Mouse (Mus musculus): ENCODE results near the gene Trak1. TPM values are rescaled to one million over a fixed set of nuclear protein-coding genes. Genes with fewer than 3 reads are reported as not detected.

The Trak1 gene
- total and polyA plus RNA-seq, 3 experiments = 8.2 to 28.6 (median 18.1) TPM

DNA sequence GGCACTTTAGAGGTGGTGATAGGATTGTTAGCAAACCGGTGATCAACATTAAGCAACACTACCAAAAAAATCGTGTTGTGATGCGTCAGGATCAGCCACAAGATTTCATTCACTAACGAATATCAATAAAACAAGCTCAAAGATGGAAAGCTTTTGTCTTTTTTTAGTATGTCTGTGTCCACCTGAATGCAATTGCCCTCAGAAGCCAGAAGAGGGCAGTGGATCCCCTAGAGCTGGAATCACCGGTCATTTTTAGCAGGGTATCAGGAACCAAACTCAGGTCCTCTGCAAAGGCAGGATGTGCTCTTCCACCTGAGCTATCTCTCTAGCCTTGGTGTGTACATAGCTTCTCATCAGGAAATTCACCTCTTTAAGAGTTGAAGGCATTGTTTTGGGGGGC is 177.5 kb downstream of the Trak1 start:
- peak; percentile 20 for DNase-seq (ENCODE audit: extremely low read depth)
- in situ Hi-C loops (cut with MboI; ENCODE audit: low pct_ligation_motif_present, low pct_unique_long_range_greater_than_20kb, low sequenced_read_pairs) (loop anchor here (5.0 to 25.0 kb wide), 4 partner anchors 198 to 513 kb away; partner anchors contain the start of genes Ccdc13 and Pomgnt2), dilution Hi-C loops (cut with MboI; ENCODE audit: extremely low pct_ligation_motif_present, extremely low pct_unique_long_range_greater_than_20kb, low sequenced_read_pairs) (no loop called here)
- Histone ChIP-seq H3K36me3 (replicated peaks in 1 of 2; ENCODE audit: control insufficient read depth in 1 of 2, insufficient read depth in 1 of 2, low read length in 1 of 2) (peaks cover 20 to 45% of the 10 kb centered on the region in 2 experiments), H3K4me1 (ENCODE audit: control insufficient read depth in 1 of 2, insufficient read depth in 2 of 2) (peaks cover 0 to 3% of the 10 kb centered on the region in 2 experiments; a peak in 1 of 4 replicates), H3K79me2 (replicated peaks; ENCODE audit: control insufficient read depth, extremely low read depth, insufficient read depth, poor library complexity, severe bottlenecking) (no peaks in the 10 kb centered on the region), H3K9ac (ENCODE audit: insufficient read depth, low read depth) (no peak overlapping the region), H3K27ac (ENCODE audit: insufficient read depth, low read depth) (no peak overlapping the region), H3K4me3 (replicated peaks in 1 of 3; ENCODE audit: low read depth in 2 of 3, low read length in 2 of 3, poor library complexity in 1 of 3) (no peak overlapping the region), H3K27me3 (replicated peaks) (no peaks in the 10 kb centered on the region), H3K4me2 (ENCODE audit: insufficient read depth, low read depth, poor library complexity, severe bottlenecking) (no peak overlapping the region), H3K9me3 (replicated peaks; ENCODE audit: low read length) (no peaks in the 10 kb centered on the region)
- peak; percentile 16 for TF ChIP-seq RAD21 (IDR thresholded peaks at IDR 0.05; ENCODE audit: low read depth, low read length)
- TF ChIP-seq GABPA (IDR thresholded peaks at IDR 0.05; ENCODE audit: insufficient replicate concordance, low read depth, low read length) = no peak
- TF ChIP-seq ZC3H11A (IDR thresholded peaks at IDR 0.05; ENCODE audit: low read depth, low read length) = no peak
- no peak for TF ChIP-seq KAT2A (IDR thresholded peaks at IDR 0.05; ENCODE audit: insufficient replicate concordance, low read length)
- peak in 1 of 2 experiments; percentile 42; a peak in 3 of 4 replicates for TF ChIP-seq CTCF (conservative IDR thresholded peaks at IDR 0.05 in 1 of 2, IDR thresholded peaks at IDR 0.05 in 1 of 2; ENCODE audit: low read depth in 2 of 2, low read length in 2 of 2)
- no peak for TF ChIP-seq JUND (conservative IDR thresholded peaks at IDR 0.05; ENCODE audit: low read depth, low read length)
- no peak for TF ChIP-seq NRF1 (IDR thresholded peaks at IDR 0.05; ENCODE audit: low read depth, low read length)
- no peak for TF ChIP-seq TCF12 (IDR thresholded peaks at IDR 0.05; ENCODE audit: low read depth, low read length)

DNA sequence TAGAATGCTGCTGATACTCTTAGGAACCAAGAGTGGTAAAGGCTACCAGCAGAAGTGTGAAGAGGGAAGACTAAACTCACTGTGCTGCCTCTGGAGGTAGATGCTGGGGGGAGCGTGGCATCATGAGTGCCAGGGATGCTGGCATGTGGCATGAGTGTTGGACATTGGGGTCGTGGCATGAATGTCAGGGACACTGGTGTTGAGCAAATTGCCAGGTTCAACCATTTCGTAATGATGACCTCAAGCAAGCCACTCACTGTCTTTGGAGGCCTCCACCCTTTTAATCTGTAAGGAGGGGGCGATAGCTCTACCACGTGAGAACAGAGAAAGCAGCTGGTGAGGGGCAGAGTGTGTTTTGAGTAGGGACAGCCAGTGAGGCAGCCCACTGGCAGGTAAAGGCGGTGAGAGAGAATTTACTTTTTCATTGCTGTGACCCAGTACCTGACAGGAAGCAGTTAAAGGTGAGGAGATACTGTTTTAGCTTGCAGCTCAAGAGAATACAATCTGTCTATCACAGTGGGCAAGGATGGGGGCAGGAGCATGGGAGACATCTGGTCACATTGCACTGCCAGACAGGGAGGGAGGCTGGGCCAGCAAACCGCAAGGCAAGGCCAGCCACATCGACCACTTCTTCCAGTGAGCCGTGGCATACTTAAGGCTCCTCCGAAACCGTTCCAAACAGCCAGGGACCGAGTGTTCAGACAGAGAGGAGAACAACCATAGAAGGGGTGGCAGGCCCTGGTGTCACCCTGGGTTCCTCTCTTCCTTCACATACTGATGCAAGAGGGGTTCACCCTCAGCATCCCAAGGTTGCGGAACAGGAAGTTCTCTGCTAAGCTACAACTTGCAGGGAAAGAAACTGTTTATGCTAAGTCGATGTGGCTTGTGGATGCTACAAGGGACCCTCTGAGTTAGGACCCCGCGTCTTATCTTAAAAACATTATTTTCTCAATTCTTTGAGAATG is 178.5 kb downstream of the Trak1 start:
- dilution Hi-C loops (cut with MboI; ENCODE audit: extremely low pct_ligation_motif_present, extremely low pct_unique_long_range_greater_than_20kb, low sequenced_read_pairs) = no loop called here
- Histone ChIP-seq H3K9me3 (replicated peaks; ENCODE audit: low read length) (no peaks in the 10 kb centered on the region), H3K9ac (ENCODE audit: insufficient read depth, low read depth) (no peak overlapping the region), H3K36me3 (replicated peaks in 1 of 2; ENCODE audit: control insufficient read depth in 1 of 2, insufficient read depth in 1 of 2, low read length in 1 of 2) (peaks cover 20 to 37% of the 10 kb centered on the region in 2 experiments), H3K27me3 (replicated peaks) (no peaks in the 10 kb centered on the region), H3K4me1 (ENCODE audit: control insufficient read depth in 1 of 2, insufficient read depth in 2 of 2) (peaks cover 0 to 3% of the 10 kb centered on the region in 2 experiments; a peak in 1 of 4 replicates), H3K27ac (ENCODE audit: insufficient read depth, low read depth) (no peak overlapping the region), H3K4me2 (ENCODE audit: insufficient read depth, low read depth, poor library complexity, severe bottlenecking) (no peak overlapping the region), H3K79me2 (replicated peaks; ENCODE audit: control insufficient read depth, extremely low read depth, insufficient read depth, poor library complexity, severe bottlenecking) (no peaks in the 10 kb centered on the region), H3K4me3 (replicated peaks in 1 of 3; ENCODE audit: low read depth in 2 of 3, low read length in 2 of 3, poor library complexity in 1 of 3) (no peak overlapping the region)
- TF ChIP-seq SMC3 (IDR thresholded peaks at IDR 0.05; ENCODE audit: low read depth, low read length) (no peak), JUND (conservative IDR thresholded peaks at IDR 0.05; ENCODE audit: low read depth, low read length) (no peak), HCFC1 (IDR thresholded peaks at IDR 0.05; ENCODE audit: low read depth, low read length) (no peak), CHD2 (IDR thresholded peaks at IDR 0.05; ENCODE audit: low read length) (no peak), CTCF (conservative IDR thresholded peaks at IDR 0.05 in 1 of 2, IDR thresholded peaks at IDR 0.05 in 1 of 2; ENCODE audit: low read depth in 2 of 2, low read length in 2 of 2) (no peak), USF1 (IDR thresholded peaks at IDR 0.05; ENCODE audit: low read depth, low read length) (no peak), BHLHE40 (IDR thresholded peaks at IDR 0.05; ENCODE audit: low read depth, low read length) (no peak), MAZ (IDR thresholded peaks at IDR 0.05; ENCODE audit: low read depth, low read length) (no peak), POLR2A (IDR thresholded peaks at IDR 0.05; ENCODE audit: low read depth, low read length) (no peak), USF2 (conservative IDR thresholded peaks at IDR 0.05; ENCODE audit: low read depth, low read length) (no peak), EP300 (IDR thresholded peaks at IDR 0.05; ENCODE audit: low read length) (no peak), RCOR1 (conservative IDR thresholded peaks at IDR 0.05; ENCODE audit: low read depth, low read length) (no peak), POLR2AphosphoS2 (IDR thresholded peaks at IDR 0.05; ENCODE audit: low read depth, low read length) (no peak), PAX5 (IDR thresholded peaks at IDR 0.05; ENCODE audit: low read length) (no peak), MAFK (IDR thresholded peaks at IDR 0.05; ENCODE audit: insufficient replicate concordance, low read length) (no peak), MYC (IDR thresholded peaks at IDR 0.05; ENCODE audit: low read depth, low read length) (no peak)
- DNase-seq (ENCODE audit: extremely low read depth) = no peak
- in situ Hi-C loops (cut with MboI; ENCODE audit: low pct_ligation_motif_present, low pct_unique_long_range_greater_than_20kb, low sequenced_read_pairs) = loop anchor here (5.0 to 25.0 kb wide), 4 partner anchors 197 to 512 kb away; partner anchors contain the start of genes Ccdc13 and Pomgnt2
